Mouse (Mus musculus): ENCODE results near the gene Pecr. TPM values are rescaled to one million over a fixed set of nuclear protein-coding genes. Genes with fewer than 3 reads are reported as not detected.
A peak's percentile ranks its signal among the peaks of the same experiment; 100 is the strongest.

Gene Pecr
- polyA plus RNA-seq, 1 experiment from 2014 or later = 27.2 TPM

GRCm38 (mm10) chr1:72309744-72310424, 25.8 kb upstream of the Pecr start:
- in situ Hi-C loops (cut with MboI; ENCODE audit: low pct_unique_long_range_greater_than_20kb) = loop anchor here (5.0 to 25.0 kb wide), 5 partner anchors 53 to 1502 kb away; partner anchors contain the start of genes Ankar and Rpl37a
- no peaks in the 10 kb centered on the region for H3K27me3 ChIP-seq
- ChIA-PET CTCF (interaction anchor here (1.2 to 1.3 kb wide), 2 partner anchors 8 to 37 kb away, joined by 3 to 4 read pairs; no protein-coding TSS in a partner anchor), POLR2A (no interaction called here)
- DNase-seq (ENCODE audit: low read depth, low spot score) (no peak), ATAC-seq (no peak)
- TF ChIP-seq CTCF (IDR thresholded peaks at IDR 0.05) = no peak

- no peak for TF ChIP-seq CTCF (IDR thresholded peaks at IDR 0.05)
- H3K27me3 ChIP-seq = no peaks in the 10 kb centered on the region
- ChIA-PET CTCF (interaction anchor here (1.3 kb wide), 1 partner anchor 36 kb away, joined by 3 read pairs; no protein-coding TSS in a partner anchor), POLR2A (interaction anchor here (1.6 kb wide), 1 partner anchor 52 kb away, joined by 3 read pairs; no protein-coding TSS in a partner anchor)
- no peak for ATAC-seq
- in situ Hi-C loops (cut with MboI; ENCODE audit: low pct_unique_long_range_greater_than_20kb) = loop anchor here (5.0 to 25.0 kb wide), 4 partner anchors 52 to 1503 kb away; partner anchors contain the start of genes Ankar and Rpl37a
- no peak for DNase-seq (ENCODE audit: low read depth, low spot score)
Observed at GRCm38 (mm10) chr1:72308919-72309318, 24.8 kb upstream of the Pecr start.

- POLR2A ChIA-PET = no interaction called here
- peak; percentile 70 for ATAC-seq
- in situ Hi-C loops (cut with MboI; ENCODE audit: low pct_unique_long_range_greater_than_20kb) = loop anchor here (5.0 to 25.0 kb wide), 4 partner anchors 50 to 1505 kb away; partner anchors contain the start of genes Ankar and Rpl37a
- no peak for TF ChIP-seq CTCF (IDR thresholded peaks at IDR 0.05)
- H3K27me3 ChIP-seq = no peaks in the 10 kb centered on the region
- CTCF ChIA-PET = no interaction called here
- DNase-seq (ENCODE audit: low read depth, low spot score) = peak; percentile 78
Observed at GRCm38 (mm10) chr1:72307317-72307798, 23.2 kb upstream of the Pecr start, which contains the start of gene Xrcc5. Xrcc5 (plus strand) TSS chr1:72307421.

- in situ Hi-C loops (cut with MboI; ENCODE audit: low pct_unique_long_range_greater_than_20kb) = loop anchor here (5.0 to 25.0 kb wide), 4 partner anchors 49 to 1506 kb away; partner anchors contain the start of genes Ankar and Rpl37a
- peak; percentile 64 for TF ChIP-seq CTCF (IDR thresholded peaks at IDR 0.05)
- CTCF ChIA-PET = interaction anchor here (1.2 kb wide), 1 partner anchor 23 kb away, joined by 3 read pairs; the partner anchor contains the start of genes Pecr and Tmem169
- ATAC-seq (peak; percentile 24), DNase-seq (ENCODE audit: low read depth, low spot score) (no peak)
- no peaks in the 10 kb centered on the region for H3K27me3 ChIP-seq
- POLR2A ChIA-PET = interaction anchor here (0.7 kb wide), 1 partner anchor 19 kb away, joined by 3 read pairs; no protein-coding TSS in a partner anchor
Observed at GRCm38 (mm10) chr1:72306679-72307181, 22.6 kb upstream of the Pecr start.

GRCm38 (mm10) chr1:72306241-72306640, 22.1 kb upstream of the Pecr start:
- DNase-seq (ENCODE audit: low read depth, low spot score) (no peak), ATAC-seq (no peak)
- ChIA-PET CTCF (interaction anchor here (1.2 kb wide), 1 partner anchor 22 kb away, joined by 3 read pairs; the partner anchor contains the start of genes Pecr and Tmem169), POLR2A (interaction anchor here (0.7 kb wide), 1 partner anchor 19 kb away, joined by 3 read pairs; no protein-coding TSS in a partner anchor)
- no peaks in the 10 kb centered on the region for H3K27me3 ChIP-seq
- in situ Hi-C loops (cut with MboI; ENCODE audit: low pct_unique_long_range_greater_than_20kb) = loop anchor here (5.0 to 25.0 kb wide), 4 partner anchors 49 to 1506 kb away; partner anchors contain the start of genes Ankar and Rpl37a
- TF ChIP-seq CTCF (IDR thresholded peaks at IDR 0.05) = no peak

- CTCF ChIA-PET = no interaction called here
- in situ Hi-C loops (cut with MboI; ENCODE audit: low pct_unique_long_range_greater_than_20kb) = loop anchor here (10.0 to 25.0 kb wide), 3 partner anchors 410 to 1510 kb away; partner anchors contain the start of genes Ankar and Rpl37a
- TF ChIP-seq CTCF (IDR thresholded peaks at IDR 0.05) = no peak
- no peak for DNase-seq (ENCODE audit: low read depth, low spot score)
- ATAC-seq = no peak
- POLR2A ChIA-PET = no interaction called here
- no peaks in the 10 kb centered on the region for H3K27me3 ChIP-seq
Observed at GRCm38 (mm10) chr1:72301845-72302244, 17.7 kb upstream of the Pecr start.

GRCm38 (mm10) chr1:72295746-72296145, 11.6 kb upstream of the Pecr start:
- ChIA-PET POLR2A (no interaction called here), CTCF (no interaction called here)
- no peaks in the 10 kb centered on the region for H3K27me3 ChIP-seq
- DNase-seq (ENCODE audit: low read depth, low spot score) = no peak
- in situ Hi-C loops (cut with MboI; ENCODE audit: low pct_unique_long_range_greater_than_20kb) = no loop called here
- ATAC-seq = no peak
- no peak for TF ChIP-seq CTCF (IDR thresholded peaks at IDR 0.05)

- TF ChIP-seq CTCF (IDR thresholded peaks at IDR 0.05) = no peak
- in situ Hi-C loops (cut with MboI; ENCODE audit: low pct_unique_long_range_greater_than_20kb) = no loop called here
- ChIA-PET POLR2A (interaction anchor here (0.6 kb wide), 1 partner anchor 69 kb away, joined by 3 read pairs; no protein-coding TSS in a partner anchor), CTCF (no interaction called here)
- ATAC-seq (no peak), DNase-seq (ENCODE audit: low read depth, low spot score) (no peak)
- H3K27me3 ChIP-seq = no peaks in the 10 kb centered on the region
Observed at GRCm38 (mm10) chr1:72293869-72294663, 10.0 kb upstream of the Pecr start.

GRCm38 (mm10) chr1:72291925-72292324, 7.8 kb upstream of the Pecr start:
- in situ Hi-C loops (cut with MboI; ENCODE audit: low pct_unique_long_range_greater_than_20kb) = no loop called here
- ATAC-seq = no peak
- no peak for TF ChIP-seq CTCF (IDR thresholded peaks at IDR 0.05)
- DNase-seq (ENCODE audit: low read depth, low spot score) = no peak
- ChIA-PET CTCF (no interaction called here), POLR2A (no interaction called here)
- H3K27me3 ChIP-seq = no peaks in the 10 kb centered on the region

- no peak for ATAC-seq
- ChIA-PET CTCF (interaction anchor here (1.2 kb wide), 1 partner anchor 11 kb away, joined by 3 read pairs; no protein-coding TSS in a partner anchor), POLR2A (no interaction called here)
- TF ChIP-seq CTCF (IDR thresholded peaks at IDR 0.05) = no peak
- DNase-seq (ENCODE audit: low read depth, low spot score) = no peak
- H3K27me3 ChIP-seq = no peaks in the 10 kb centered on the region
- in situ Hi-C loops (cut with MboI; ENCODE audit: low pct_unique_long_range_greater_than_20kb) = no loop called here
Observed at GRCm38 (mm10) chr1:72291421-72291820, 7.3 kb upstream of the Pecr start.
